Mouse (Mus musculus) hindbrain, embryonic 13.5 days (tissue): ENCODE data around the gene Tctex1d4. TPM values are rescaled to one million over a fixed set of nuclear protein-coding genes. Genes with fewer than 3 reads are reported as not detected.

Source experiments
- ATAC-seq: fragments of 200-750 bp; cut with Nextera tagmentation; 2 replicates; pipeline ENCODE4 v1.8.0; 2017; ENCODE audit warnings: moderate TSS enrichment; ENCODE audit not compliant: low FRiP score
- H3K27ac ChIP-seq: fragments of 300-500 bp; sonication (generic); 2 replicates; pipeline ENCODE4 v1.5.1; 2015; ENCODE audit warnings: inconsistent platforms, mild to moderate bottlenecking, moderate library complexity
- H3K27me3 ChIP-seq: fragments of 300-500 bp; sonication (generic); 2 replicates; pipeline ENCODE4 v1.6.1; 2015; ENCODE audit warnings: mild to moderate bottlenecking, inconsistent platforms
- H3K36me3 ChIP-seq: fragments of 300-500 bp; sonication (generic); 2 replicates; pipeline ENCODE4 v1.6.1; 2015; ENCODE audit warnings: mild to moderate bottlenecking, inconsistent platforms
- H3K4me1 ChIP-seq: fragments of 300-500 bp; sonication (generic); replicated peaks from 2 replicates; pipeline ENCODE4 v1.6.1; 2015; ENCODE audit warnings: inconsistent platforms
- H3K4me2 ChIP-seq: fragments of 300-500 bp; sonication (generic); 2 replicates; pipeline ENCODE4 v1.6.1; 2015; ENCODE audit warnings: inconsistent platforms, mild to moderate bottlenecking, moderate library complexity
- H3K4me3 ChIP-seq: fragments of 300-500 bp; sonication (generic); 2 replicates; pipeline ENCODE4 v1.5.1; 2015; ENCODE audit warnings: mild to moderate bottlenecking, inconsistent platforms
- H3K9ac ChIP-seq: fragments of 300-500 bp; sonication (generic); 2 replicates; pipeline ENCODE4 v1.6.1; 2015; ENCODE audit warnings: mild to moderate bottlenecking, inconsistent platforms
- H3K9me3 ChIP-seq: fragments of 300-500 bp; sonication (generic); 2 replicates; pipeline ENCODE4 v1.6.1; 2016; ENCODE audit warnings: inconsistent platforms
- WGBS: fragments of 180-500 bp; shearing (Covaris S2); methylation state at CpG from one replicate; pipeline ENCODE4 v1.1.7; 2015; 5-methylcytosine and 5-hydroxymethylcytosine counted together
- microRNA-seq: library from miRNA; unstranded; fragments of <30 nt; microRNA quantifications from one replicate; pipeline ENCODE4, GENCODE M21; 2016
- polyA plus RNA-seq: library from polyadenylated mRNA; unstranded; fragments of >200 nt; fragmentation: Nextera tagmentation; extraction: Ambion mirVana; gene quantifications from 2 replicates; pipeline ENCODE4 v1.2.1, GENCODE M21; 2015

The Tctex1d4 gene
- polyA plus RNA-seq, 1 experiment from 2014 or later, result 0.86 TPM

DNA sequence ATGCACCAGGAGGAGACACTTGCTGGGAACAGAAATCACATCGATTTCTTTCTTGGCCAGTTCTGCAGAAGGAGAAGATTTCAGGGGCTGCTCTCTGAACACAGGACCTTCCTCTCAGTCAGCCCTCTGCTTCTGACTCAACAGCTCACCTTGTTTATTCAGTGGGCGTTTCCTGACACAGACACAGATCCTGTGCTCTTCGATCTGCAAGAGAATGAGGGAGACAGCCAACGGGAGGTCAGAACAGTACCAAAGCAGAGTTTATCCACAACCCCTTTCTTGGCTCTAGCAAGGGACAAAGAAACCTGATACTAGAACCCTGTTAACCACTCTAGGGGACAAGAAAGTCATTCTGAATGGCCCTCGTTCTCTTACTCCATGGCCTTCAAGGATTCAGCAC, 43.3 kb downstream of the Tctex1d4 start:
- no peak overlapping the region for H3K27ac ChIP-seq
- peaks cover 28% of the 10 kb centered on the region for H3K36me3 ChIP-seq
- no peak overlapping the region for H3K9ac ChIP-seq
- H3K27me3 ChIP-seq, result no peaks in the 10 kb centered on the region
- no peaks in the 10 kb centered on the region for H3K4me1 ChIP-seq
- 92% methylated on average over 5 of the region's 5 CpGs for WGBS
- no peak overlapping the region for H3K4me3 ChIP-seq
- no peaks in the 10 kb centered on the region for H3K9me3 ChIP-seq
- ATAC-seq, result no peak
- H3K4me2 ChIP-seq, result no peak overlapping the region

Small RNA genes lying within 50 kb of the gene (microRNA-seq; reads per million reads assigned to microRNA genes)
- gene Gm22398, result not detected

Other genes with a start within 250 kb of the Tctex1d4 start
- gene Zswim5, start 249.4 kb upstream of the Tctex1d4 start, polyA plus RNA-seq, result 8.5 and 8.9 TPM in 2 replicates
- 69.7 and 70.2 TPM in 2 replicates for gene Urod, start 132.4 kb upstream of the Tctex1d4 start, polyA plus RNA-seq
- 19.5 and 21.5 TPM in 2 replicates for gene Hectd3, start 131.5 kb upstream of the Tctex1d4 start, polyA plus RNA-seq
- gene Eif2b3, start 107.4 kb upstream of the Tctex1d4 start, polyA plus RNA-seq, result 46.3 and 47.4 TPM in 2 replicates
- gene Ptch2, start 30.7 kb upstream of the Tctex1d4 start, polyA plus RNA-seq, result 6.8 and 7.9 TPM in 2 replicates
- 3.9 and 4.2 TPM in 2 replicates for gene Btbd19, start 1.1 kb upstream of the Tctex1d4 start, polyA plus RNA-seq
- 16.2 and 16.6 TPM in 2 replicates for gene Plk3, start 7.2 kb downstream of the Tctex1d4 start, polyA plus RNA-seq
- 576 and 608 TPM in 2 replicates for gene Rps8, start 29.4 kb downstream of the Tctex1d4 start, polyA plus RNA-seq
- gene Kif2c, start 55.8 kb downstream of the Tctex1d4 start, polyA plus RNA-seq, result 14.6 and 16.5 TPM in 2 replicates
- gene Tmem53, start 125.2 kb downstream of the Tctex1d4 start, polyA plus RNA-seq, result 8.5 and 10.9 TPM in 2 replicates
- gene Armh1, start 125.3 kb downstream of the Tctex1d4 start, polyA plus RNA-seq, result 0.97 and 1.1 TPM in 2 replicates